Mouse (Mus musculus) adrenal gland, adult 8-10 months (tissue): ENCODE data around the gene Adcy1. TPM values are rescaled to one million over a fixed set of nuclear protein-coding genes. Genes with fewer than 3 reads are reported as not detected.

ENCODE experiments used
- DNase-seq: peaks from one replicate; pipeline ENCODE4 v3.0.0; 2022
- total RNA-seq, 4 experiments: library from RNA; stranded (reverse); gene quantifications; 2 replicates each; pipeline ENCODE4 v1.2.4; 2022

The Adcy1 gene
- total RNA-seq, 4 experiments from 2014 or later, result 3.7 to 6.5 (median 5.2) TPM

GRCm38 (mm10) chr11:7226200-7226599, 162.9 kb downstream of the Adcy1 start:
- DNase-seq, result no peak

- DNase-seq, result no peak
Measured at GRCm38 (mm10) chr11:7226810-7227550, 163.7 kb downstream of the Adcy1 start.

- no peak for DNase-seq
Measured at GRCm38 (mm10) chr11:7228107-7228506, 164.8 kb downstream of the Adcy1 start.

Other genes starting within 250 kb of the Adcy1 start
- gene Gm11983, start 225.8 kb upstream of the Adcy1 start, total RNA-seq, result not detected
- gene Gm11985, start 125.1 kb downstream of the Adcy1 start, total RNA-seq, result not detected
- gene Igfbp1, start 134.3 kb downstream of the Adcy1 start, total RNA-seq, result not detected
- 10 to 100 TPM; 46.2 to 81.3 (median 69.4) TPM for gene Igfbp3, start 150.4 kb downstream of the Adcy1 start, total RNA-seq